Mouse (Mus musculus) cortical plate, adult 2 months (tissue): ENCODE data around the gene AW146154.

Source experiments
- CTCF ChIP-seq: fragments of 200-500 bp; IDR thresholded peaks from 2 replicates; pipeline ENCODE4 v1.5.1; 2011; ENCODE audit warnings: mild to moderate bottlenecking, control low read depth, low read length; ENCODE audit not compliant: insufficient read depth; ENCODE audit errors: extremely low read depth
- POLR2A ChIP-seq: fragments of 200-500 bp; IDR thresholded peaks from 2 replicates; pipeline ENCODE4 v1.6.1; 2011; ENCODE audit warnings: mild to moderate bottlenecking, low read length, control low read depth; ENCODE audit not compliant: insufficient read depth; ENCODE audit errors: extremely low read depth

GRCm38 (mm10) chr7:41497871-41498270, 1.8 kb downstream of the AW146154 start:
- TF ChIP-seq CTCF (no peak), POLR2A (no peak)
